Mouse (Mus musculus) heart, postnatal 0 days (tissue): Measurements from ENCODE around the gene Top1. TPM values are rescaled to one million over a fixed set of nuclear protein-coding genes. Genes with fewer than 3 reads are reported as not detected.

ENCODE experiments used
- ATAC-seq: fragments of 200-750 bp; cut with Nextera tagmentation; 2 replicates; pipeline ENCODE4 v1.8.0; 2017; ENCODE audit warnings: low read depth, moderate number of reproducible peaks, moderate library complexity; ENCODE audit not compliant: insufficient read depth
- DNase-seq: peaks from one replicate; pipeline ENCODE4 v3.0.0-alpha.2; 2016; ENCODE audit warnings: low spot score
- H3K27ac ChIP-seq: fragments of 300-500 bp; sonication (generic); 2 replicates; pipeline ENCODE4 v1.5.1; 2014; ENCODE audit warnings: low read depth, mild to moderate bottlenecking
- H3K27me3 ChIP-seq: fragments of 300-500 bp; sonication (generic); 2 replicates; pipeline ENCODE4 v1.6.1; 2014; ENCODE audit warnings: low read length, mixed read lengths; ENCODE audit not compliant: control insufficient read depth, insufficient read depth
- H3K36me3 ChIP-seq: fragments of 300-500 bp; sonication (generic); replicated peaks from 2 replicates; pipeline ENCODE4 v1.6.1; 2014; ENCODE audit warnings: low read length, mixed read lengths; ENCODE audit not compliant: control insufficient read depth, insufficient read depth
- H3K4me1 ChIP-seq: fragments of 300-500 bp; sonication (generic); 2 replicates; pipeline ENCODE4 v1.6.1; 2014; ENCODE audit warnings: antibody characterized with exemption; ENCODE audit not compliant: control insufficient read depth, insufficient read depth
- H3K4me2 ChIP-seq: fragments of 300-500 bp; sonication (generic); 2 replicates; pipeline ENCODE4 v1.6.1; 2014; ENCODE audit warnings: low read depth, mild to moderate bottlenecking, low read length, moderate library complexity
- H3K4me3 ChIP-seq: fragments of 300-500 bp; sonication (generic); 2 replicates; pipeline ENCODE4 v1.5.1; 2014; ENCODE audit warnings: low read depth, low read length
- H3K9ac ChIP-seq: fragments of 300-500 bp; sonication (generic); replicated peaks from 2 replicates; pipeline ENCODE4 v1.6.1; 2014; ENCODE audit warnings: low read depth, low read length, mixed read lengths
- H3K9me3 ChIP-seq: fragments of 300-500 bp; sonication (generic); replicated peaks from 2 replicates; pipeline ENCODE4 v1.6.1; 2016; ENCODE audit warnings: low read length; ENCODE audit not compliant: control insufficient read depth
- CTCF ChIP-seq: IDR thresholded peaks from 2 replicates; pipeline ENCODE4 v1.5.1; 2016; ENCODE audit warnings: antibody characterized with exemption, control low read depth, low read depth
- EP300 ChIP-seq: IDR thresholded peaks from 2 replicates; pipeline ENCODE4 v1.6.1; 2016; ENCODE audit warnings: antibody characterized with exemption, low read depth
- WGBS: fragments of 180-500 bp; shearing (Covaris S2); extraction: QIAGEN DNeasy Blood & Tissue Kit; methylation state at CpG from one replicate; pipeline ENCODE4 v1.1.7; 2014; 5-methylcytosine and 5-hydroxymethylcytosine counted together
- polyA plus RNA-seq: library from polyadenylated mRNA; unstranded; fragments of >200 nt; fragmentation: Nextera tagmentation; extraction: Ambion mirVana; gene quantifications from 2 replicates; pipeline ENCODE4 v1.2.1, GENCODE M21; 2015
- total RNA-seq: library from RNA; depleted of rRNA; stranded (reverse); fragments of >200 nt; gene quantifications from 2 replicates; pipeline ENCODE4 v1.2.3, GENCODE M21; 2014; ENCODE audit warnings: low replicate concordance

Top1 gene
- total and polyA plus RNA-seq, 2 experiments from 2014 or later = 14.8 to 30.7 TPM

DNA sequence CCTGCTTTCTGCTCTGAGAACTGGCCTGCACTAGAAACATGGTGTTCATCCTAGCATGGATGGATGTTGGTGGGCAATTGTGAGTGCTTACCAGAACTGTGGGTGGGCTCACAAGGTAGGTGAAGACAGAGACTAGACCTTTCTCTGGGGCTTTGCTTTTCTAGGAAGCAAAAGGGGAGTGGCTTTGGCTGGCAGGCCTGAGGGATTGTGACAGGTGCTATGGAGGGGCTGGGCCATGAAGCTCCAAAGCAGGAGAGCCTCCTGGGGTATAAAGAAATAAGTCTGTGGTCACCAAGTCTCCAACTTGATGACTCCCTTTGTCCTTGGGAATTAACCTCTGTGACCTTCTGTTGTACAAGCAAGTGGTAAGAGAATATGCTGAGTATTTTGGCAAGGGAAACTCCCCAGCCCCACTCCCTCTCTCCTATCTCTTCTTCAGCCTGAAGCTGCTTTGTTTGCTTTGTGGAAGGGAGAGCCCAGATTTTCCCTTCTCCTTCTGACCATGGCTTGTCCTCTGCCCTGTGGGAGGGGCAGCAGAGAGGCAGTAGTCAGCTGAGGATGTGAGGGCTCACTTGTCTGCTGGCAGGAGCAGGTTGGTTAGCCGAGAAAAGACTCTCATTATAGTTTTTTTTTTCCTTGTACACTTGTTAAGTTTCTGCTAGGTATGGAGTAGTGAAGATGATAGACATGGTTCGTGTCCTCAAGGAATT is 94.1 kb downstream of the Top1 start:
- H3K4me2 ChIP-seq = no peak overlapping the region
- peaks cover 80% of the 10 kb centered on the region for H3K4me1 ChIP-seq
- DNase-seq (peak; percentile 48), ATAC-seq (peak; percentile 39; the same call in 1 of the 2 replicates)
- no peaks in the 10 kb centered on the region for H3K27me3 ChIP-seq
- H3K36me3 ChIP-seq = peaks cover 9% of the 10 kb centered on the region; the same call in 1 of the 2 replicates
- no peak overlapping the region for H3K4me3 ChIP-seq
- 33% methylated on average over 2 of the region's 2 CpGs for WGBS
- TF ChIP-seq EP300 = no peak
- no peak for TF ChIP-seq CTCF
- no peak overlapping the region for H3K9ac ChIP-seq
- no peaks in the 10 kb centered on the region for H3K9me3 ChIP-seq
- H3K27ac ChIP-seq = peak overlapping the region; percentile 76

DNA sequence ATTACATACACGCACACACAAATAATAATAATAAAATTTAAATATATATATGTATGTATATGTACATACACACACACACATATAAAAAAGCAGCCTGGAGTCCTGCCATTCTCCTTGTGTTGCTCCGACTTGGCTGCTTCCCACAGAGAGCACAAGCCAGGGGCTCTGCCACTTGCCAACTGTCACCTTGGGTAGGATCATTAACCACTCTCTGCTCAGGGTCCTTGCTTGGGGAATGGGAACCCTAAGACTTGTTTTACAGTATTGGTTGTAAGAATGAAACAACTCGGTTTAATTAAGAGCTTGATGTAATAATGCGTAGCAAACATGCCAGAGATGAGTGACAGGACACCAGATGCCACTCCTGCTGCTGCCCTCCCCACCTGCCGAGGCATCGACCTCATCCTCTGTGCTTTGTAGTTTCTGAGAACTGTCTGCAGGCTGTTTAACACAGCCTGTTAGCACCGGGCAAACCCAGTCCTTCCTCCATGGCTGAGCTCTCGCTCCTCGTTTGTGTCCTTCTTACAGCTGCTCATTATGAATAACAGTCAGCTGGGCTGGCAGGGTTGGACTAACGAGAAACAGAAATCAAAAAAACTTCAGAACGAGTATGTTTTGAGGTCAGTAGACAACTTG is 95.0 kb downstream of the Top1 start:
- Histone ChIP-seq H3K9me3 (no peaks in the 10 kb centered on the region), H3K4me3 (no peak overlapping the region), H3K4me2 (no peak overlapping the region; the same call in 1 of the 2 replicates), H3K4me1 (peaks cover 79% of the 10 kb centered on the region), H3K27ac (peak overlapping the region; percentile 76), H3K9ac (no peak overlapping the region), H3K27me3 (no peaks in the 10 kb centered on the region), H3K36me3 (peaks cover under 1% of the 10 kb centered on the region; the same call in 1 of the 2 replicates)
- no peak for DNase-seq
- no peak for ATAC-seq
- 59% methylated on average over 11 of the region's 11 CpGs for WGBS
- TF ChIP-seq CTCF (no peak), EP300 (no peak)

DNA sequence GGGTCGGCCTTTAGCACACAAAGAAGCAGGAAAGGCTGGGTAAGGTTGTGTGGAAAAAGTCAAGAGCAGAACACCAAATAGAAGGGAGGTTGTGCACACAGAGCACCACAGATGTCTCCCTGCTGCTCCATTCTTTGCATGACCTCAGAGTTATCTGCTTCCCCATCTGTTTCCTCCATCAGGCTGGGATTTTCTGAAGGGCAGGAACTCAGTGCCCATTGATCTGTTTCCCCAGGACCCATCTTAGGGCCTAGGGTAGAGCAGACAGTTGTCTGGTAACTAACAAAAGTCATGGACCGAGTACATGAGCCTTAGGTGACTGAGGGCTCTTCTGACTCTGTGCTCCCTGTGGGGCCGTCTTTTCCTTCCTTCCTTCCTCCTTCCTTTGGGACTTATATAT is 95.9 kb downstream of the Top1 start:
- no peak for DNase-seq
- no peaks in the 10 kb centered on the region for H3K27me3 ChIP-seq
- peak overlapping the region; percentile 76 for H3K27ac ChIP-seq
- WGBS = 67% methylated on average over 3 of the region's 3 CpGs
- H3K9ac ChIP-seq = no peak overlapping the region; the same call in 1 of the 2 replicates
- ATAC-seq = no peak
- TF ChIP-seq CTCF (no peak), EP300 (0 out of 2 replicates have a peak, but pooled peaks have one; percentile 48)
- peaks cover 76% of the 10 kb centered on the region for H3K4me1 ChIP-seq
- no peaks in the 10 kb centered on the region for H3K9me3 ChIP-seq
- H3K4me3 ChIP-seq = no peak overlapping the region
- H3K36me3 ChIP-seq = no peaks in the 10 kb centered on the region
- no peak overlapping the region; the same call in 1 of the 2 replicates for H3K4me2 ChIP-seq

GRCm38 (mm10) chr2:160742161-160742609 is 96.5 kb downstream of the Top1 start:
- no peak overlapping the region; the same call in 1 of the 2 replicates for H3K9ac ChIP-seq
- no peak overlapping the region; the same call in 1 of the 2 replicates for H3K4me2 ChIP-seq
- no peaks in the 10 kb centered on the region for H3K27me3 ChIP-seq
- TF ChIP-seq EP300 (no peak), CTCF (no peak)
- DNase-seq = no peak
- ATAC-seq = peak; percentile 26; the same call in 1 of the 2 replicates
- peaks cover 73% of the 10 kb centered on the region for H3K4me1 ChIP-seq
- peak overlapping the region; percentile 76 for H3K27ac ChIP-seq
- H3K36me3 ChIP-seq = no peaks in the 10 kb centered on the region
- H3K9me3 ChIP-seq = no peaks in the 10 kb centered on the region
- 43% methylated on average over 1 of the region's 1 CpGs for WGBS
- no peak overlapping the region for H3K4me3 ChIP-seq

DNA sequence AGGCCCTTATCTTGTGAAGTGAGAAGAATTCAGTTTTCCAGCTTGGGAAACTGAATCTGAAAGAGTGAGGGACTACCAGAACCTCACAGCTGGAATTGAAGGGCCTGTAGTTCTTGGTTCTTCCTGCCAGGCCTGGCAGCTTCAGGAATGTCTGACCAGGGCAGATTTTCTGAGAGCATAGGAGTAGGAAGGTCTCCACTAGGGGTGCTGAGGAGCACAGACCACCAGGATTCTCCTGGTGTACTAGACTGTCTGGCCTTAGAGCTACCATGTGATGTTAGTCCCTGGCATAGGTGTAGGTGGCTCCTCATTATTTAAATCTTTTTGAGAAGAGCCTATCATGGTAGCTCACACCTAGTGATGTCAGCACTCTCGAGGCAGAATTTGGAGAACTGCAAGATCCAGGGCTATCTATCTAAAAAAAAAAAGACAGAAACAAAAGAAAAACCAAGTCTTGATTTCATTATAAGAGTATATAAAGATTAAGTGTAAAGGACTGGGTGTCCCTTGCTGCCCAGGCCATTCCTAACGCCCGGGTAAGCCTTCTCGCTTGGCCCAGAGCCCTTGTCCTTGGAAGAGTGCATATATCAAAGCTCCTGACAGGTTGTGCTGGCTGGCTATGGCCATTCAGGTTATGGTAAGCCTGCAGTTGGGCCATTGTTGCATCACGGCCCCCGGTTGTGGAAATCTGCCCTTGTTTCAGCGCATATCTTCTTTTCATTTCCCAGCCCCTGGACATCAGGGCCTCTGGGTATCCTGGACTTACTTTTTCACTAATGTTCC is 98.5 kb downstream of the Top1 start:
- ATAC-seq = peak; percentile 79

More for the DNA sequence above, 98.5 kb downstream of the Top1 start:
- DNase-seq = peak; percentile 86
- WGBS = 68% methylated on average over 7 of the region's 7 CpGs
- Histone ChIP-seq H3K4me2 (no peak overlapping the region), H3K4me1 (peaks cover 55% of the 10 kb centered on the region), H3K36me3 (peaks cover 18% of the 10 kb centered on the region), H3K27me3 (no peaks in the 10 kb centered on the region), H3K27ac (peak overlapping the region; percentile 76), H3K4me3 (no peak overlapping the region), H3K9me3 (no peaks in the 10 kb centered on the region), H3K9ac (0 out of 2 replicates have a peak overlapping the region, but pooled peaks have one; percentile 21)
- TF ChIP-seq CTCF (peak; percentile 73), EP300 (0 out of 2 replicates have a peak, but pooled peaks have one; percentile 25)
